In genomic region chr6:94760629-94761111, GRCm38 (mm10) we compare ENCODE assay signal across 8 mouse cellular contexts.
DNase-seq lines count a peak whose midpoint lies in the region; ATAC-seq and TF ChIP-seq lines count a peak whose summit lies in the region.

No protein-coding gene starts in this region.

- no peaks in the 10 kb centered on the region for H3K79me2 ChIP-seq in myocyte (ENCODE audit: control insufficient read depth, insufficient read depth)

- peak overlapping the region; percentile 3; the same call in 1 of the 2 replicates for H3K9ac ChIP-seq in ES-E14 (ENCODE audit: insufficient read depth, low read depth, low read length, poor library complexity, severe bottlenecking)

- H3K27me3 ChIP-seq in myocyte (ENCODE audit: control insufficient read depth, insufficient read depth, insufficient read length) = peaks cover 17% of the 10 kb centered on the region

- in situ Hi-C loops in ES-E14 (cut with MboI; ENCODE audit: low sequenced_read_pairs in 2 of 2, unreplicated experiment in 2 of 2) = no loop called here

- H3K4me3 ChIP-seq in ES-E14 (ENCODE audit: insufficient read depth in 1 of 2, low read depth in 1 of 2, low read length in 2 of 2, poor library complexity in 1 of 2, severe bottlenecking in 1 of 2) (peak overlapping the region in 1 of 2 experiments; percentile 28; a peak in 2 of 4 replicates), myocyte (no peak overlapping the region)

- H3K9me3 ChIP-seq in ES-E14 (ENCODE audit: control insufficient read depth, insufficient read depth, low read depth, low read length) = no peaks in the 10 kb centered on the region

- peaks cover 4% of the 10 kb centered on the region in 2 experiments; a peak in 3 of 4 replicates for H3K4me1 ChIP-seq in ES-E14 (ENCODE audit: control insufficient read depth in 2 of 2, insufficient read depth in 2 of 2, low read length in 2 of 2, poor library complexity in 1 of 2)

- H3K36me3 ChIP-seq in ES-E14 (ENCODE audit: control insufficient read depth, insufficient read depth, low read length, poor library complexity, severe bottlenecking) = no peaks in the 10 kb centered on the region
- no peaks in the 10 kb centered on the region for H3K36me3 ChIP-seq in myocyte (ENCODE audit: control insufficient read depth, insufficient read depth)

- H3K27ac ChIP-seq in ES-E14 (ENCODE audit: insufficient read depth, low read depth, low read length, poor library complexity, severe bottlenecking) = no peak overlapping the region

- ATAC-seq in inflammation-experienced regulatory T-cells, adult 6 months = peak; percentile 90

- peak; percentile 80 to 83 for DNase-seq in B cell, adult 2 months
- DNase-seq in ES-E14 (ENCODE audit: low read depth, low spot score) = no peak
- no peak for DNase-seq in layer of hippocampus, postnatal 36 days
- no peak for DNase-seq in adrenal gland, postnatal 25 days
- no peak for DNase-seq in left cerebral cortex, adult 11 months (ENCODE audit: low spot score)
- no peak for DNase-seq in right cerebral cortex, postnatal 36 days (ENCODE audit: low spot score in 2 of 2)

- peak overlapping the region; percentile 19 for H3K4me2 ChIP-seq in myocyte (ENCODE audit: low read depth)

- no peak overlapping the region for H3ac ChIP-seq in myocyte (ENCODE audit: control insufficient read depth, insufficient read length)

- TF ChIP-seq POLR2A in myocyte (IDR thresholded peaks at IDR 0.05; ENCODE audit: insufficient read length, low read depth) = no peak

TF ChIP-seq in ES-E14, 5 proteins besides CTCF, POLR2A, EP300 and RAD21:
- no peak for TF ChIP-seq CHD2 (IDR thresholded peaks at IDR 0.05; ENCODE audit: low read depth, low read length)
- TF ChIP-seq HCFC1 (IDR thresholded peaks at IDR 0.05; ENCODE audit: borderline replicate concordance, insufficient read depth, low read length) = no peak
- no peak for TF ChIP-seq MAFK (IDR thresholded peaks at IDR 0.05; ENCODE audit: insufficient read depth, low read depth, low read length)
- TF ChIP-seq ZNF384 (IDR thresholded peaks at IDR 0.05; ENCODE audit: low read depth, low read length) = no peak
- TF ChIP-seq ZC3H11A (IDR thresholded peaks at IDR 0.05; ENCODE audit: borderline replicate concordance, low read depth, low read length) = no peak
TF ChIP-seq in ES-E14: peak in this region for 0.

TF ChIP-seq in myocyte, 11 proteins besides CTCF, POLR2A, EP300 and RAD21:
- TF ChIP-seq E2F4 (IDR thresholded peaks at IDR 0.05; ENCODE audit: insufficient read depth) = no peak
- TF ChIP-seq TCF12 (IDR thresholded peaks at IDR 0.05; ENCODE audit: insufficient read depth, poor library complexity, severe bottlenecking) = peak; percentile 26
- peak; percentile 60 for TF ChIP-seq TCF3 (IDR thresholded peaks at IDR 0.05; ENCODE audit: insufficient read length, low read depth)
- no peak for TF ChIP-seq MAX (IDR thresholded peaks at IDR 0.05; ENCODE audit: low read depth)
- peak; percentile 61 for TF ChIP-seq SRF (IDR thresholded peaks at IDR 0.05; ENCODE audit: control insufficient read depth, insufficient read length, low read depth)
- peak; percentile 64 for TF ChIP-seq CEBPB (IDR thresholded peaks at IDR 0.05; ENCODE audit: insufficient read depth, poor library complexity, severe bottlenecking)
- TF ChIP-seq POLR2AphosphoS2 (IDR thresholded peaks at IDR 0.05; ENCODE audit: insufficient read length, low read depth) = no peak
- TF ChIP-seq REST (IDR thresholded peaks at IDR 0.05; ENCODE audit: insufficient read depth, insufficient read length) = no peak
- peak in 2 of 3 experiments; percentile 66 to 81 for TF ChIP-seq MYOD1 (IDR thresholded peaks at IDR 0.05; ENCODE audit: control insufficient read depth in 1 of 3, insufficient read length in 2 of 3, low read depth in 2 of 3)
- TF ChIP-seq USF1 (IDR thresholded peaks at IDR 0.05; ENCODE audit: low read depth) = no peak
- peak; percentile 53 to 92 (median 73) for TF ChIP-seq MYOG (IDR thresholded peaks at IDR 0.05; ENCODE audit: control insufficient read depth in 1 of 3, insufficient read depth in 1 of 3, insufficient read length in 2 of 3, low read depth in 2 of 3)

Comparison
In these comparisons a context has a peak if more than half of its experiments do, and no peak if none do; other contexts are left out.
1. DNase-seq: peak in B cell, adult 2 months (2 of 2); none in ES-E14 (single experiment), layer of hippocampus, postnatal 36 days (0 of 2), adrenal gland, postnatal 25 days (single experiment), left cerebral cortex, adult 11 months (single experiment) and right cerebral cortex, postnatal 36 days (0 of 2).